Mouse (Mus musculus): ENCODE measurements around the gene Mast4. TPM values are rescaled to one million over a fixed set of nuclear protein-coding genes. Genes with fewer than 3 reads are reported as not detected.

Mast4 gene
- total and polyA plus RNA-seq, 3 experiments, result 2.7 to 7.0 TPM; not detected in 1

DNA sequence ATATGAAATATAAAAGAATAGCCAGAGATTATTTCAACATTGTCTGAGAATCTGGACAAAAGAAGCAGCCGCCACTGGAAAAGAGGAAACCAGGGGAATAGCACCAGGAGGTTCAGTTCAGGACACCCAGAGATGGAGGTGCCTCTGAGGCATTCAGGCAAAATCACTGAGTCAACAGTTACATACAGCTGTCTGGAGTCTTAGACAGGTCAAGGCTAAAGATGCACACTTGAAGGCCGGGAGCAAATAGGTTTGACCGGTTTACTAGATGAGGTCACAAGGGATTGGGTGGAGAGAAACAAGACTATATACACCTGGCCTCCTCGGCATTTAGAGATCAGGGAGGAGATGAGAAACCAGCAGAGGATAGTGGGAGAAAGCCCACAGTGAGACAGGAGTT, 127.1 kb downstream of the Mast4 start:
- DNase-seq (ENCODE audit: low read depth, low spot score), result no peak
- Histone ChIP-seq H3K36me3 (ENCODE audit: control insufficient read depth in 1 of 2, insufficient read depth in 2 of 2, low read length in 2 of 2) (no peaks in the 10 kb centered on the region), H3K4me1 (ENCODE audit: control insufficient read depth in 1 of 2, insufficient read depth in 2 of 2, low read length in 2 of 2) (no peaks in the 10 kb centered on the region), H3K79me2 (ENCODE audit: control insufficient read depth, insufficient read depth, low read length, poor library complexity) (no peaks in the 10 kb centered on the region), H3K27me3 (ENCODE audit: control insufficient read depth in 1 of 2, insufficient read depth in 2 of 2, low read length in 2 of 2) (no peaks in the 10 kb centered on the region), H3K9me3 (replicated peaks; ENCODE audit: insufficient read depth, low read length) (no peaks in the 10 kb centered on the region), H3K9ac (ENCODE audit: control insufficient read depth, low read depth, low read length, poor library complexity, severe bottlenecking) (no peak overlapping the region), H3K27ac (ENCODE audit: control insufficient read depth, low read depth, low read length) (no peak overlapping the region), H3K4me3 (ENCODE audit: control insufficient read depth in 1 of 2, insufficient read depth in 1 of 2, low read depth in 2 of 2, low read length in 2 of 2) (no peak overlapping the region)
- TF ChIP-seq RAD21 (IDR thresholded peaks at IDR 0.05; ENCODE audit: low read depth, low read length), result no peak
- no peak for TF ChIP-seq SMC3 (IDR thresholded peaks at IDR 0.05; ENCODE audit: low read depth, low read length)
- TF ChIP-seq UBTF (IDR thresholded peaks at IDR 0.05; ENCODE audit: borderline replicate concordance, insufficient read depth, low read depth, low read length), result no peak
- TF ChIP-seq TCF12 (IDR thresholded peaks at IDR 0.05; ENCODE audit: low read depth, low read length), result no peak
- TF ChIP-seq NELFE (IDR thresholded peaks at IDR 0.05; ENCODE audit: low read depth, low read length), result no peak
- TF ChIP-seq ZNF384 (IDR thresholded peaks at IDR 0.05; ENCODE audit: low read depth, low read length), result no peak
- TF ChIP-seq GABPA (IDR thresholded peaks at IDR 0.05; ENCODE audit: low read depth, low read length), result no peak
- no peak for TF ChIP-seq POLR2AphosphoS2 (IDR thresholded peaks at IDR 0.05; ENCODE audit: low read length)
- TF ChIP-seq BHLHE40 (IDR thresholded peaks at IDR 0.05; ENCODE audit: borderline replicate concordance, low read depth, low read length), result no peak
- no peak for TF ChIP-seq EP300 (IDR thresholded peaks at IDR 0.05; ENCODE audit: low read depth in 1 of 2, low read length in 2 of 2)
- TF ChIP-seq USF1 (IDR thresholded peaks at IDR 0.05; ENCODE audit: low read depth, low read length), result no peak
- TF ChIP-seq ETS1 (IDR thresholded peaks at IDR 0.05; ENCODE audit: low read depth, low read length), result no peak
- TF ChIP-seq ZC3H11A (IDR thresholded peaks at IDR 0.05; ENCODE audit: low read depth, low read length), result no peak
- TF ChIP-seq ELF1 (IDR thresholded peaks at IDR 0.05; ENCODE audit: low read depth, low read length), result no peak
- no peak for TF ChIP-seq TBP (IDR thresholded peaks at IDR 0.05; ENCODE audit: low read depth, low read length)
- no peak for TF ChIP-seq SIN3A (IDR thresholded peaks at IDR 0.05; ENCODE audit: low read length)
- no peak for TF ChIP-seq MXI1 (IDR thresholded peaks at IDR 0.05; ENCODE audit: low read depth, low read length)
- TF ChIP-seq ZMIZ1 (IDR thresholded peaks at IDR 0.05; ENCODE audit: low read depth, low read length), result no peak
- TF ChIP-seq HCFC1 (IDR thresholded peaks at IDR 0.05; ENCODE audit: low read depth, low read length), result no peak
- no peak for TF ChIP-seq MAFK (IDR thresholded peaks at IDR 0.05; ENCODE audit: borderline replicate concordance, low read depth, low read length)

DNA sequence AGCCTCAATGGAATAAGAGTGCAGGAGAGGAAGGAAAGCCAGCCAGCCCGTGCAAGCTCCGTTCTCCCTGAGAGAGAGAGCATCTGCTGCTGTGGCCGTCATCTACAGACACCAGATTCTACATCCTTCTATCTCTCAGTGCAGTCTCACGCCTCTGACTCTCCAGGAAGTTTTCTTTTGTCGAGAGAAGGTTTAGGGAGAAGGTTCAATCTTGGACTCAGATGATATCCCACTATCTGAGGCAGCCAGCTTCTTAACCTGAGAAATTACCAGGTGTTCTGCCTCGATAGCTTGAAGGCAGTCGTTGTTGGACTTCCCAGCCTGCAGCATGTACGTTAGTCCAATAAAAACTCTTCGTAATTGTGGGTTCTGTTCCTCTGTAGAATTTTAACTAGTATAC, 127.7 kb downstream of the Mast4 start:
- DNase-seq (ENCODE audit: low read depth, low spot score), result no peak
- no peak for TF ChIP-seq SIN3A (IDR thresholded peaks at IDR 0.05; ENCODE audit: low read length)
- no peak for TF ChIP-seq MYC (IDR thresholded peaks at IDR 0.05; ENCODE audit: low read depth, low read length)
- TF ChIP-seq NELFE (IDR thresholded peaks at IDR 0.05; ENCODE audit: low read depth, low read length), result no peak
- no peak for TF ChIP-seq CHD2 (IDR thresholded peaks at IDR 0.05; ENCODE audit: low read length)
- H3K4me3 ChIP-seq (ENCODE audit: control insufficient read depth in 1 of 2, insufficient read depth in 1 of 2, low read depth in 2 of 2, low read length in 2 of 2), result no peak overlapping the region
- no peaks in the 10 kb centered on the region for H3K79me2 ChIP-seq (ENCODE audit: control insufficient read depth, insufficient read depth, low read length, poor library complexity)
- H3K27me3 ChIP-seq (ENCODE audit: control insufficient read depth in 1 of 2, insufficient read depth in 2 of 2, low read length in 2 of 2), result no peaks in the 10 kb centered on the region
- H3K27ac ChIP-seq (ENCODE audit: control insufficient read depth, low read depth, low read length), result no peak overlapping the region
- H3K36me3 ChIP-seq (ENCODE audit: control insufficient read depth in 1 of 2, insufficient read depth in 2 of 2, low read length in 2 of 2), result no peaks in the 10 kb centered on the region
- no peak overlapping the region for H3K9ac ChIP-seq (ENCODE audit: control insufficient read depth, low read depth, low read length, poor library complexity, severe bottlenecking)
- no peaks in the 10 kb centered on the region for H3K9me3 ChIP-seq (replicated peaks; ENCODE audit: insufficient read depth, low read length)
- H3K4me1 ChIP-seq (ENCODE audit: control insufficient read depth in 1 of 2, insufficient read depth in 2 of 2, low read length in 2 of 2), result no peaks in the 10 kb centered on the region

Data from MEL (cell line).